Mouse (Mus musculus) spleen, postnatal 10 days (tissue): ENCODE results near the gene Fabp1.

Experiments used
- DNase-seq, 2 experiments: peaks; one replicate each; pipeline ENCODE4 v3.0.0; 2021 to 2022; ENCODE audit warnings: low spot score in 2 of 2

The Fabp1 gene

DNA sequence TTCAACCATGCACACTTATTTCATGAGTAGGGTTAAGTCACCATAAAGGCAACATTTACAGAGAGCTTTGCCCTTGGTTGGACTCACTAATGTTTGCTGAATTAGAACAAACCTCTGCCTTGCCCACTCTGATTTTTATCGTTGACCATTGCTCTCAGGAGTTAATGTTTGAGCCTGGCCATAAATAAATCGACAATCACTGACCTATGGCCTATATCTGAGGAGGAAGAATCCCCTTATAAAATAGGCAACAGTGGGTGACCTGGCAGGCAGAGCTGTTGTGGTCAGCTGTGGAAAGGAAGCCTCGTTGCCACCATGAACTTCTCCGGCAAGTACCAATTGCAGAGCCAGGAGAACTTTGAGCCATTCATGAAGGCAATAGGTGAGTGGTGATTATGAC is at the start of gene Fabp1:
Fabp1 (plus strand) TSS at position 216 of the 400 bp plus-strand sequence.
- no peak for DNase-seq

DNA sequence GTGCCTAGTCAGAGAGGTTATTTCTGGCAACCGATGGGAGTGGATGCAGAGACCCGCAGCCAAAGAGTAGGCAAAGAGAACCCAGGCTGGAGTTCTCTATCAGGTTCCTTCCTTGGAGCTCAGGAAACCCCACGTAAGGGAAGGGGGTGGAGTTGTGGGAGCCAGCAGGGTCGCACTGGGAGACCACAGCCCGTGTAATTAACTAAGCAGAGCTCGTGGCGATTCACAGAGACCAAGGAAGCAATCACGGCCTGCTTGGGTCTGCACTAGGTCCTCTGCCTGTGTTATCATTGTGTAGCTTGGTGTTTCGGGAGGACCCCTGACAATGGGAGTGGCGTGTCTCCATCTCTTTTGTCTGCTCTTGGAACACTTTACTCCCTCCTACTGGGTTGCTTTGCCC is 48.5 kb upstream of the Fabp1 start:
- no peak for DNase-seq

DNA sequence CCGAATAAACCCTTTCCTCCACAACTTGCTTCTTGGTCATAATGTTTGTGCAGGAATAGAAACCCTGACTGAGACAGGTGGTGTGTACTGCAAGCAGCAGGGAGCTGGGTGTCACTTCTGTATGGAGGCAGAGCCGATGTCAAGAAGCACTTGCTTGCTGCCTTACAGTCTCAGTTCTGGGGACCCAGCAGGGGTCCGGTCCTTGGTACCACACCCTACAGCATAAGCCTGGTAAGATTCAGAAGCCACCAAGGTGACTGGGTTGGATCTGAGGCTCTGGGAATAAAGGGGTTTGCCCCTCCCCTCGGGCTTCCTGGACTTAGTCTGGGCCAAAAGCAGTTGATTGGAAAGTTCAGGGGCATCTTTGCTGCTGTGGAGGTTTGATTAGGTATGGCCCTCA is 46.1 kb upstream of the Fabp1 start:
- no peak for DNase-seq

DNA sequence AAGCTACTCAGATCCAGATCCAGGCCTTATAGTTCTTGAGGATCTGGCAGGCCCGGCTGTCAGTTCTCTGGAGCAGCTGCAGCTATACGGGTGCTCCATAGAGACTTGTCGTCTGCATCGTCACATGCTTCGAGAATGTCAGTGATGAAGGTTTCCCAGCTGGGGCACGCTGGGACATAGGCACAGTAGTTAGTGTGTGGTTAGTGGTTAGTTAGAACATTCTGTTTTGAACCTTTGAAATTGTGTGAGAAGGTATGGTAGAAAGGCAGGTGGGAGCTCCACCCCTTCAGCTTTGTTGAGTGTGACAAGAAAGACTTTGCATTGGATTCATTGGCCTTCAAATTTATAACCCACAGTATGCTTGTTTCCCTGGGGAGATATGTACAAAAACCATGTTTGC is 44.8 kb upstream of the Fabp1 start:
- no peak for DNase-seq

DNA sequence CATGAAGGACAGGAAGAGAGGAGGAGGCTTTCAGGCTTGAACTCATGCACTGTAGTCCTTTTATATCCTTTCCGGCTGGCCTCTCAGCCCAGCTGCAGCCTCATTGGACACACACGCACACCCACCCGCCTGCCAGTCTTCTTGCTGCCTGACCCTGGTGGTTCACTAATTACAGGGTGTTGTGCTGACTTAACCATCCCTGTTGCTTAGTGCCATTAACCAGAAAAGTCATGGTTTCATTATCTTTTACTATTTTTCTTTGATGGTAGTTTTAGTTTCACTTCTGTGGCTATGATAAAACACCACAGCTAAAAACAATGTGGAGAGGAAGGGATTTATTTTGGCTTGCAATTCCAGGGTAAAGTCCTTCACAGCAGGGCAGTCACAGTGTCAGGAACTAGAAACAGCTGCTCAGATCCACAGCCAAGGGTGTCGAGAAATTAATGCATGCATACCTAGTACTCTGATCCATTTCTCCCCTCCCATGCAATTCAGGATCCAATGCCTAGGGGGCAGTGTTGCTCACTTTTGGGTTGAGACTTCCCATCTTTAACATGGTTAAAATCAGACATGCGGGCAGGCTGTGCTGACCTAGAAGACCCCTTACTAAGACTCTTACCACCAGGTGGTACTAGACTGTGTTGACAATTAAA is 42.8 kb upstream of the Fabp1 start:
- DNase-seq: peak in 1 of 2 experiments; percentile 45

DNA sequence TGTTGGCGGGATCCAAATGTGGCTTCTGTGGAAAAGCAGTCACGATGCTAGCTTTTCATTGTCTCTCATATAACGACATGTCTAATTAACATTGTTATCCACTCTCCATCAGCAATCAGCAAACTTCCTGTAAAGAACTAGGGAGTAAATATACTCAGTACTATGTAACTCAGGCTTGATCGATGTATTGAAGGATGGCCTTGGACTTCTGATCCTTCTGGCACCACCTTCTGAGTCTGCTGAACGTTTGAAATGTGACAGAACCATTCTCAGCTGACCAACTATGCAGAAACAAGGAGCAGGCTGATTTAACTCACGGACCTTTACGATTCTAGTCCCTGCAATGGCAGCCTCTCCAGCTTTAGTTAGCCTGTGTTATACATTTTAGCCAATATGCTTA is 38.3 kb upstream of the Fabp1 start:
- no peak for DNase-seq

DNA sequence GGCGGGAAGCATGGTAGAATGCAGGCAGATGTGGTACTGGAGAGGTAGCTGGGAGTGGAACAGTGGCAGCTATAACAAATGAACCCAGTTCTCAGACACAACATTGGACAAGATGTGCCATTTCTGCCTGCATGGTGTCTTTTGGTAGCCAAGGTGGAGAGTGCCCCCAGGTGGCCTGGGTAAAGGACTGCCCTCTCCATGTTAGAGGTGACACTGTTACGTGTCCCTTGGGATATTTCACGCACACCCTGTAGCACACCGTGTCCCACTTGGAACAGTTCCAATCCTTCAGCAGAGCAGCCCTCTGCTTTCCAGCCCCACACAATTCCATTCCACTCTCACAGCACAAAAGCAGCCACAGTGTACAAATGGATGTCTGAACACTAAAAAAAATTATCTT is 37.4 kb upstream of the Fabp1 start:
- no peak for DNase-seq

DNA sequence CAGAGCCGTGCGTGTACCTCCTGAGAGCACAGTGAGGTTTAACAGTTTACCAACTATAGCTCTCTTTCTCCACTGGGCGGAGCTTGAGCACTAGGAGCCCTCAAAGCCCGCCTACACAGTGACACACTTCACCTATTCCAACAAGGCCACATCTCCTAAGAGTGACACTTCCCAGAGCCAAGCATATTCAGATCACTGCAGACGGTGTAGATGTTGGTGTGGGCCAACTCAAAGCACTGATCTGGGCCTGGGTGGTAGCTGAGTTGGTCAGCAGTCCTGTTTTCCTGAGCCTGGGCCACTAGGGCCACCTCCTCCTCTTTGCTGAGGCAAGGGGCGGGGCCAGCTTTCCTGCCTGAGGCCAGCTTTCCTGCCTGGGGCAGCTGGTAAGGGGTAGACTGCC is 35.2 kb upstream of the Fabp1 start:
- DNase-seq: no peak

DNA sequence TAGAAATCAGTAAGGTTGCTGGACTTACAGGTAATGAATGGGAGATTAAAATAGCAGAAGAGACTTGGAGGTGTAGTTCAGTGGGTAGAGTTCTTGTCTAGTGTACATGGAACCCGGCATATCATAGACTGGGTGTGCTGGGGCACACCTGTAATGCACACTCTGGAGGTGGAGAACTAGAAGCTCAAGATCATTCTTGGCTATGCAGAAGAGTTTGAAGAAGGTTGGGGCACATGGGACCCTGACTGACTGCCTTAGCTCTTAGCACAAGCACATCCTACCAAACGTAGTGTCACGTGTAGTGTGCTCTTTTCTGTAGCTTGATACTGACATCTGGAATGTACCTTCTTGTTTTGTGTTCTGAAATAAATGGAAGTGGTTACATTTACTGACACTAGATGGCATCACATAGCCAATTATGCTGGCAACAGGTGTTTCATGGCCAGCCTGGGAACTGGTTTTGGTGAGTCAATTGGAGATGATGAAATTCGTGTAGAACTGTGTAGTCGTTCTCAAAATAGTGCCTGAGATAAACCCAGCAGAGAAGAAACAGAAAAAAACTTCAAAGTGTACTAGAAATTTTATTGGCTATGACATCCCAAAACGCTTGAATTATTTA is 33.0 kb upstream of the Fabp1 start:
- no peak for DNase-seq

DNA sequence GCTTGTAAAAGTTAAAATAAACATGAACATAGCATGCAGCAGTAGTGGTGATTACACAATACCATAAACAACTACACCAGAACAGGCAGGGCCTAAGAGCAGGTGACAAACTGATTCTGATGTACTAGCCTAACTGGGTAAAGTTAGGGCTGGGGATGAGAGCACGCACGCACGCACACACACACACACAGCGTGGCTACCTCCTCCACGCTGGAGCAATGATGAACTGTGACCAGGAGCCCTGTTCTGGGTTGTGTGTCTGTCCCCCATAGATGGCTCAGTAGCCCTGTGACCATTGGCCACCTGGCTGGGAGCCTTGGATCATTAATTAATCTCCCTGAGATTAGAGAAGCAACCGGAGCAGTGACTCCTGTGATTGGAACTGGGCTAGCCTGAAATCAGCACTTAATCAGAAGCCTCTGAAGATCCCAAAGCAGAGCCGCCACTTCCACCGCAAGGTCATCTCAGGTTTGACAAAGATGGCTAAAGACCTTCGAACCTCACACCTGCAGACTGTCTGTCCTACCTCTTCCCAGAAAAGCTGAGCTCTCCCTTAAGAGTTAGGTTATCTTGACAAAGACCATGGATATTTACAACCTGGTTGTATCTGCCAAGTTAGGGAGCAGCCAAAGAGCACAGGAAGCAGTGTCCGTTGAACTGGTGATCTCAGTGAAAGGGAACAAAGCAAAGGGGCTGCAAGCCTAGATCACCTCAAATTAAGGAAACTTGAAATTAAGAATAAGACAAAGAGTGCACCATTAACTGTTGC is 26.6 kb upstream of the Fabp1 start:
- DNase-seq: no peak

DNA sequence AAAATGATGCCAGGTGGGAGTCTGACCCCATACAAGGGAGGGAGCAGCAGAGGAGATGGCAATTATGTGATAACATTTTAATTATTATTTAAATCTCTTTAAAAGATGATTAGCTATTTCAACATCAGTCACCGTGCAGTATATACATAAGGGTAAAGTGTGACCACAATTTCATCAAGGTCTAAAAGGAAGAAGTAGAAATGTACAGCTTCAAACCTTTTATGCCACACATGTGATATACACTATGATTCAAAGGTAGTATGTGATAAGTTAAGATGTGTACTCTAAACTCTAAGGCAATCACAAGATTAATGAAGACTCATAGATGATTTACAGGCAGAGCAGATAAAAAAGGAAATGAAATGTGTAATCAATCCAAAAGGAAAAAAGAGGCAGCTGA is 19.0 kb upstream of the Fabp1 start:
- no peak for DNase-seq

DNA sequence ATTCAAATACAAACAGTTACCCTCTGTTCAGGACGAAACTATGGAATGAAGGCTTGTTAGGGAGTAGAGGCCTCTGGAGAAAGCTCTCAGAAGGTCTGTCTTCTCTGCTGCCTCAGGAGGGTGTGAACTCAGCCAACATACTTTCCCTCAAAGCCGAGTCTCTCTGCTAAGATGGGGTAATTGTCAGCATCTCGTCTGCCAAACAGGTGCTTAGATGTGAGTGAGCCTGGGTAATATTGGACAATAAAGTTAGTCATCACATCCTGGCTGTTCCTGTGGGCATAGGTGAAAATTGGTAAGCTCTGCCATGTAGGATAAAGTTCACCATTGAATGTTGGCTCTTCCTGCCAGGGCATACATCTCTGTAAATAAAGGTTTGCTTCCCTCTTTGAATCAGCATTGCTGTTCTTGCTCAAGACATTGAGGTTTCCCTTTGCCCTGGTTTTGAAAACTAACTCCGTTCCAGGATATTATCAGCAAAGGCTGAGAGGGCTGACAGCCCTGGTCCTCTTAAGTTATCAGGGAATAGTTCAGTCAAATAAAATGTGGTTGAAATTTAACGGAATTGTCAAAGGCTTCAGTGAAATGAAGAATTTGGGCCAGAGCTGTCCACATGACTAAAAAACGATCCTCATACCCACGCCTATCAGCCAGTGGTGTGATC is 14.6 kb upstream of the Fabp1 start:
- DNase-seq: no peak

DNA sequence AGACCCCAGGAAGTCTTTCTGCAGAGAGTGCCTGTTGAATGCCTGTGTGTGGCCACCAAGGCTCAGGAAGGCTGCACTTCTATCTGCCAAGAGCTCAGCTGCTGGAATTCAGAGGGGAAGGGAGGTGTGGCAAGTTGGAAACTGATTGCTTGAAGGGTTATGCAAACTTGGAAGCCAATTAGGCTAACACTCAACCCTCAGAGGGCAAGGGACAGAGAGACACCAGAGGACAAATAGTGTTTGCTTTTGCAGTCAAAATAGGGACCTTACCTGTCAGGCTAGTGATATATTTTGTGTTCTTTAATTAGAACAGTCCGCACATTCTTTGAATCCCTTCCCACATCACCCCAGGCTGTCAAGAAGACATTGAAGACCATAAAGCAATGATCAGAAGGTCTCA is 10.0 kb upstream of the Fabp1 start:
- DNase-seq: no peak

DNA sequence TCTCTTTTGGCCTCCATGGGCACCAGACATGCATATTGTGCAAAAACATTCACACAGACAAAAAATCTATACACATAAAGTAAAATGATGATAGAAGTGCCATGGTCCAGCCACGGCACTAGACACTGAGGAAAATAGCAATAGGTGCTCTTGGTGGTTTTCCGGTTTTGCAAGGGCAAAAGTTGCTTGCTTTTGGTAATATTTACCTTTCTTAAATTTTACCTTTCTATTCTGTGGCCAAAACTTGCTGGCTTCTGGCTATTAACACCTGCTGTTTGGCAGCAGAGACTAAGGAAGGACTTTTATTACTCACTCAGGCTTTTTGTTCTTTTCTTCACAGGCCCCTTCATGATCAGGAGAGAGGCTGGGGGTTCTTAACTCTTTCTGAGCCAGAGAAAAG is 9.1 kb upstream of the Fabp1 start:
- DNase-seq: no peak

DNA sequence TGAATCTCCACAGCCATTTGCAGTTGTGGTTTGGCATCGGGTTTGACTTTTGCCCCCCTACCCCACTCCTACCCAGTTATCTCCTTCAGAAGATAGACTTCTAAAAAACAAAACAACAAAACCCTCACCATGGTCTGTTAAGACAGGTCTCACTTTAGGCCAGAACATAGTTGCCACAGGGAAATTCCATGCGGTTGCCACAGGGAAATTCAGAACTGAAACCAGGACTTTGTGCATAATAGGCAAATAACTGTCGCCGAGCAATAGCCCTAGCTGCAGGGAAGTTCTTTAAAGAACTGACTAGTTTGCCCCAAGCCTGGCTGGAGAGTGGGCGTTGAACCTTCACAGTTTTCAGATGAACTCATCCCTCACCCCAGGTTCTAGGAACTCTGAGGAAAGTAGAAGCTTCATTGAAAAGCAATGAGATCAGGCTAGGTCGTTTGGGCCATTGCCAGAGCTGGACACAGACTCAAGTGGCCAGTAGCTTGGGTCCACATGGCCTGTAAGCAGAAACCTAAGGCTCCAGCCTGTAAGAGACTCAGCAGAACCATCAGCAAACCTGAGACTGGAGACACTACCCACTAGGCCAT is 6.4 kb upstream of the Fabp1 start:
- no peak for DNase-seq

DNA sequence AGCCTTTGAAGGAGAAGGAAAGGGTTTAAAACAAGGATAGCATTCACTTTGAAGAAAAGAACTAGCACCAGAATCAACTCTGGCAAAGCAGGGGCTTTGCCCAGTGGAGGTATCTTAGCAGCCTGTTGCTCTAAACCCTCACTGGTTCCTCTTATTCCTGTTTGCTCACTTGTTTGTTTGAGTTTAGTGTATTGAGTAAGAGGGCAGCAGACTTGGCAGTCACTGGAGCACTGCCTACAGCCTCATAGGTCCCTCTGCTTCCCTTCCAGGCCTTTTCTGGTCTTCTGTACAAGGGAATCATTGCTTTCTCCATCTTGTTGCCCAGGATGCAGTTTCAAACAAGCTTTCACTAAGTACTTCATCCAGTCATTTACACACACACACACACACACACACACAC is 3.5 kb upstream of the Fabp1 start:
- DNase-seq: no peak

DNA sequence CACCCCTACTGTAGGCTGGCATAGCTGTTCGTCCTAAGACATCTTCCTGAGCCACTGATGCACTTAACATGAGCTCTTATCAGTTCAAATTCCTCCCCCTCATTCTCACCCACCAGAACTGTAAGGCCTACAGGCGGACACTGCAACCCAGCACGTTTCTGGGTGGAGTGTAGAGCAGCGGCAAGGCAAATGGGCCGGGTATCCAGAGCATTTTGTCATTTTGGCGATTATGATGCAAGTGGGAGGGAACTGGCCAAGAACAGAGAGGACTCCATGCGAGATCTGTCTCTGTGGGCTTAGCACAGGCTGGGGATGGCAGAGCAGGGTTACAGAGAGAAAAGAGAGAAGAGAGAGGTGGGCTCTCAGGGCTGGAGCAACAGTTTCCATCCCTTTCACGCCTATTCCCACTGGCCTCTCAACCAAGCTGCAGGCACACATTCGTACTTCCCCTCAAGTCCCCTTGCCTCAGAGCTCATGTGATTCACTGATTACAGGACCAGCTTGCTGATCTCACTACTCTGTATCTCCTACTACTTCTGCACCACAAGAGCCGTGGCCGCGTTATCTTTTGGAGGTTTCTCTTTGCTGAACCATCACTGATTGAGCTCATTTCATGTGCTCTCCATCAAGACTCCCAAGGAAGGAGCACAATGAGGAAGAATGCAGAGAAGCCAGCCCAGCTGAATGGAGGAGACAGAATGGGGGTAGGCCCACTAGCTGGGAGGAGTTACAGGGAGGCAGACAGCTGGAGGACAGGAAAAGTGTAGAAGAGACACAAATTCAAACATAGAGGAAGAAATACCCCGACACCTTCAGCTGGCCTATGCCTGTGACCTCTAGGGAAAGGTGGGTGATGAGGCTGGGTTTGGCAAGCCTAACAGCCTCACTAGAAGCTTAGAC is 1.7 kb upstream of the Fabp1 start:
- no peak for DNase-seq

DNA sequence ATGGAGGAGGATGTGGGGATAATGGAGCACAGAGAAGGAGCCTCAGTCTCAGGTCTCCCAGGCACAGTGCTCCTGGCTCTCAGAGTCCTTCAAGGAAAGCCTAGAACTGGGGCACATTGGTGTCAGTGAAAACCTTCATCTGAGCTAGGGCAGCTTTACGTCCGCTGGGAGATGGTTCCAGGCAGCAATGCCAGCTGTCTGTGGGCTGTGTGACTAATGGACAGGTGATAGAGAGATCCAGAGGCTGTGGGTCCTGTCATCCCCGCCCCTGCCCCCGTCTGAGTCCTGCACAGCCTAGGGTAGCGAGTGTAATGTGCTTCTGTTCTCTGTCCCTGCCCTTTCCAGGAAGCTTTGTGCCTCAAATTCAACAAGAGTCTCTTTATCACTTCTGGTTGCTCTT is 2.3 kb downstream of the Fabp1 start:
- DNase-seq: no peak

DNA sequence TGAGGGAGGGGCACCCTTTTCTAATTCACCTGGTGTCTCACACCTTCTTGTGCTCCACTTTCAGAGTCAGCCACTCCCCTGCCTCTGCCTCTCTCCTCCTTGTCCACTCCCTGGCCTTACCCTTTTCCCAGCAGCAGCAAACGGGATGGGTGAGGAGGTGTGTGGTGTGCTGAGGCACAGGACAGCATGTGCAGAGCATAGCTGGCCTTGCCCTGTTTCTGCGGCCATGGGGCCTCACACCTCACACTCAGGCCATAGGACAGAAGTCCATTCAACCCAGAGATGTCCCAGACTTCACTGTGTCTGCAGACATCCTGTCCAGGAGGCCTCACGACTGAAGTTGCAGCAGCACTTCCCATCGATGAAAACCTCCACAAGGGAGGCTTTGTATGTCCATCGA is 4.0 kb downstream of the Fabp1 start:
- DNase-seq: no peak

DNA sequence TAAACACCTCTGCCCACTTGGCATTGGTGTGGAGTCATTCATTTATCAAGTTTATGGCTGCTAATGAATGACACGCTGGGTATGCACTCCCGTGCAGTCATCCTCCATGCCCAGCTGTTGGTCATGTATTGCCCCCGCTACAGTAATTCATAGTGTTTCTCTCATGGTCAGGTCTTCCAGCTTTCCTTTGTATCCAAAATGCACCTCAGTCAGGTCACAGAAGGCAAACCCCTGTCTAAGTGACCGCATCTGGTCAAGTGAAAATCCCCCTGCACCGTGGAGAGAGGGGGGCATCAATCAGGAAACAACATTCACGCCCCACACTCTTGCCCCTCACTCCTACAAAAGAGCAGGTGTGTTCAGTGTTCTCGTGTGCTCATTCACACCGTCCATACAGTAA is 4.5 kb downstream of the Fabp1 start:
- DNase-seq: no peak

DNA sequence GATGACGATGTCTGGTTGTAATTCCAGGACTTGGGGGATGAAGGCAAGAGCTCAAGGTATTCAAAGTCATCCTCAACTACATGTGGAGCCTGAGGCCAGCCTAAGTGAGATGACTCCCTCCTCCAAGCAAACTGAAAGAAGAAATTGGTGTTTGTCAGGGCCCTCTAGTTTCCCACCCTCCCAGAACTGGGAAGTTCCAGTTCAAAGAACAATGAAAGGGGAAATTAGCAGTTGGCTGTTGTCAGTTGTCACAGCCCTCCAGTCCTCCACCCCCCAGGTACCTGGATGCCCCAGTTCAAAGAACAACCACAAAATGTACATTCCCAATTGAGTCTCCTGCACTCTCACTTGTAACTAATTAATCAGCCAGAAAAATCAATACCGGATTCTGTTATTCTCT is 9.1 kb downstream of the Fabp1 start:
- DNase-seq: no peak
